Mouse (Mus musculus) cerebellum, postnatal 14 days (tissue): Measurements from ENCODE around the gene Usp54.
"Not testable (repeated sequence)": the region's sequence is repeated elsewhere in the genome, so short reads cannot be mapped to it uniquely, and the experiment has no call there.

Source experiments
- DNase-seq, 2 experiments: peaks; one replicate each; pipeline ENCODE4 v3.0.0; 2021; ENCODE audit warnings: mixed read lengths in 2 of 2

The Usp54 gene

GRCm38 (mm10) chr14:20607396-20608126 is 33.3 kb downstream of the Usp54 start:
- no peak for DNase-seq

DNA sequence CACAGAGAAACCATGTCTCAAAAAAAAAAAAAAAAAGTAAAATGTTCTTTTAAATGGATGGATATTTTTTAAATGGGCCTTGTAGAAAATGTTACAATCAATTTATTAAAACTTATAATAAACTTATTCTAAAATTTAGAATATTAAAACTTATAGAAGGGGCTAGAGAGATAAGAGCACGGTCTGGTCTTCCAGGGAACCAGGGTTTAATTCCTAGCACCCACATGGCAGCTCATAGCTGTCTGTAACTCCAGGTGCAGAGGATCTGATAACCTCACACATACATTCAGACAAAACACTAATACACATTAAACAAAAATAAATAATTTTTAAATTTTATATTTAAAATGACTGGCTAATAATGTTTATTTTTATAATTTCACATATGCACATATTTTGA is 39.6 kb downstream of the Usp54 start:
- no peak for DNase-seq

DNA sequence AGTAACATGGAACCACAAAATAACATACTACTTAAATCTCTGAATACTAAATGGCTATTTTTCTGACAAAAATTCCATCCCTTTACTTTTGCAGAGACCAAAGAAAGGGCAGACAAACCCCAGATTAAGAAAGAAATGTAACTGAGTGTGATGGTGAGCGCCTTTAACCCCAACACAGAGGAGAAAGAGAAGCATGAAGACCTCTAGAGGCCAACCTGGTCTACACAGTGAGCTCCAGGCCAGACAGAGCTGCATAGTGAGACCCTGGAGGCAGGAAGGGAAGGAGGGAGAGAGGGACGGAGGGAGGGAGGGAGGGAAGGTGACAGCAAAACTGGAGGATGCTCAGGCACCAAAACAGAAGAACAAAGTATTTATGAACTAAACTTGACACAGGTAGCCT is 40.7 kb downstream of the Usp54 start:
- DNase-seq = no peak

DNA sequence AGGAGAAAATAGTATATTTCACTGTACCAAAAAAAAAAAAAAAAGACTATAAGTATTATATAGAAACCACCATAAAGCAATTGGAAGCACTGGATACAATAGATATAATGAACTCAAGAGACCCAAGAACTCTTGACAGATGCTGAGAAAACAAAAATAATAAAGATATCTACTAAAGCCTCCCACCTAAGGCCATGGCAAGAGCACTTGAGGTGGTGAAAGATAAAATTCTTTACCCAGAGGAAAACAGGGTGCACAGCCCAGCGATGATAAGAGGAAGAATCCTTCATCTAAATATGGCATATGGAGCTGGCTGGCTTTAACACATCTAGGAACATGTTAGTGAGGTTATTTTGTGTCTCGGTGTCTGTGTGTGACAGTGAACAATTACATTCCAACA is 41.3 kb downstream of the Usp54 start:
- DNase-seq = no peak

- DNase-seq = peak; percentile 24 to 28
Observed at GRCm38 (mm10) chr14:20595781-20596180, 45.1 kb downstream of the Usp54 start.

- no peak for DNase-seq
Observed at GRCm38 (mm10) chr14:20587458-20587857, 53.4 kb downstream of the Usp54 start.

DNA sequence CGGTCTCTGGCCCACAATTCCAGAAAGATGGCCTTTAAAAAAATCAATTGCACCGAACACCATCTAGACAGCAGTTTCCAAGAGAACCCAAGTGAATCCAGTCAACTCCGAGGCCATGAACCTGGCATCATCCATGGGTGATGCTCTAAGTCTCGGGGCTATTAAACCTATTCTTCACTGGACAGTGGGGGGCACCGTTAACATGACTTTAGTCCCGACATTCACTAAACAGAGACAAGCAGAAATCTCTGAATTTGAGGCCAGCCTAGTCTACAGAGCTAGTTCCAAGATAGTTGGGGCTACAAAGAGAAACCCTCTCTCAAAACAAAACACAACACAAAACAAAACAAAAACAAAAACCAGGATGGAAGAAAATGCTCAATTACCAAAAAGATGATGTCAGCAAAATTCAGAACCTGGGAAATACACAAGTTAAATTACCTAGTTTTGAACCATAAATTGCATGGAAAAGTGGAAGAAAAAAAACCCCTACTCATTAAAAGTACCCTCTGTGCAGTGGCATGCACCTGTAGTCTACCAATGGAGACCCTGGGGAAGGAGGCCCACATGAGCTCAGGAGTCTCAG is 61.9 kb downstream of the Usp54 start:
- DNase-seq = no peak

GRCm38 (mm10) chr14:20576179-20576578 is 64.7 kb downstream of the Usp54 start:
- DNase-seq = peak; percentile 82 to 86

GRCm38 (mm10) chr14:20573196-20573595 is 67.7 kb downstream of the Usp54 start:
- DNase-seq = not testable (repeated sequence)

GRCm38 (mm10) chr14:20565256-20566021 is 75.4 kb downstream of the Usp54 start:
- DNase-seq = no peak

DNA sequence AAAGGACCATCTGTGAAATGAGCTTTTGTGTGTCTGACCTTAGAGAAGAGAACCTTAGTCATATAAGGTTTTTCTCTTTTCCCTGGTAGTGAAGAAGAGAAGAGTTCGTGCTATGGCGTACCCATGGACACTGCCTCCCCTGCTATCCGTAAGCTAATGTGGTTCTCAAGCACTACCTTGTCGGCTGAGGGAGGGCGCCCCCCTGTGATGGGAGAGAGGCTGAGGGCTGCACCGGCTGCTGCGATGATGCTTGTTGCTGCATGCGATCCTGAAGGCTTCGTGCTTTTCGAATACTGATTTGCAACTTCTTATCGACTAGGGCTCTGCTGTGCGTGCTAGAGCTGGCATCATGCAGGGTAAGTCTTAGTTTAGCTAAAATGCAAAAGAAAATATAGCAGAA is 76.2 kb downstream of the Usp54 start:
- DNase-seq = peak in 1 of 2 experiments; percentile 14

GRCm38 (mm10) chr14:20561897-20562296 is 79.0 kb downstream of the Usp54 start:
- DNase-seq = no peak

DNA sequence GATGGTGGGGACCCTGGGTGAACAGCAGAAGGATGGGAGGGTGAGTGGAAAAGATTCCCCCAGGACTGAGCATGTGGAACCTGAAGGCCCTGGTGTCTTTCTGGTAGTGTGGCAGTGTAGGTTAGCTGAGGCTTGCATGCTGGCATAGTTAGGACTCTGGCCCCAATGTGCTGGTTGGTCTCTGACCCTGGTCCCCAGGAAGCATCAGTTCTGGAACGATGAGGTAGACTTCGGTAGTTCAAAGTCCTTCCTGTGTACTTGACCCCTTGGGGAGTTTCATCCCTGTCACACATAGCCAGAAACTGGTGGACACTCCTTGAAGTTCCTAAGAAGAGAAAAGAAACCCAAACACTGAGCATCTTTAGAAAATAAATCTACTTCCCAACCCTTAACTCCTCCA is 90.7 kb downstream of the Usp54 start:
- DNase-seq = no peak

DNA sequence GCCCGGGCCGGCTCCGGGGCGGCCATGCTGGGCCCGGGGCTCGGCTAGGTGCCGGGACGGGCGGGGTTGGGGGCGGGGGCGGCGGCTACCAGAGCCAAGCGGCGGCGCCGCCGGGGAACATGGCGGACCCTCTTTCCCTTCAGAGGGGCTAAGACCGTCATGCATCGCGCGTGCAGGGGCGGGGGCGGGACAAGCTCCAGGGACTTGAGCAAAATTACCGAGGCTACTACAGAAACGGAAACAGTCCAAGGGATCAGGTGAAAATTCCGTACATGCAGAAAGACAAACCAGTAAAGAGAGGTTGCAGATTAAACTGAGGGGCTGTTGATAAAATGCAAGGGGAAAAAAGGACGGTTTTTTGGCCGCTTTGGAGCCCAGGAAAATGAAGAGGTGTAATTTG is 94.4 kb downstream of the Usp54 start, which contains the start of gene Ppp3cb:
Gene Ppp3cb, minus strand, starts transcription at position 159 of the 400 bp plus-strand sequence.
- peak; percentile 86 for DNase-seq

DNA sequence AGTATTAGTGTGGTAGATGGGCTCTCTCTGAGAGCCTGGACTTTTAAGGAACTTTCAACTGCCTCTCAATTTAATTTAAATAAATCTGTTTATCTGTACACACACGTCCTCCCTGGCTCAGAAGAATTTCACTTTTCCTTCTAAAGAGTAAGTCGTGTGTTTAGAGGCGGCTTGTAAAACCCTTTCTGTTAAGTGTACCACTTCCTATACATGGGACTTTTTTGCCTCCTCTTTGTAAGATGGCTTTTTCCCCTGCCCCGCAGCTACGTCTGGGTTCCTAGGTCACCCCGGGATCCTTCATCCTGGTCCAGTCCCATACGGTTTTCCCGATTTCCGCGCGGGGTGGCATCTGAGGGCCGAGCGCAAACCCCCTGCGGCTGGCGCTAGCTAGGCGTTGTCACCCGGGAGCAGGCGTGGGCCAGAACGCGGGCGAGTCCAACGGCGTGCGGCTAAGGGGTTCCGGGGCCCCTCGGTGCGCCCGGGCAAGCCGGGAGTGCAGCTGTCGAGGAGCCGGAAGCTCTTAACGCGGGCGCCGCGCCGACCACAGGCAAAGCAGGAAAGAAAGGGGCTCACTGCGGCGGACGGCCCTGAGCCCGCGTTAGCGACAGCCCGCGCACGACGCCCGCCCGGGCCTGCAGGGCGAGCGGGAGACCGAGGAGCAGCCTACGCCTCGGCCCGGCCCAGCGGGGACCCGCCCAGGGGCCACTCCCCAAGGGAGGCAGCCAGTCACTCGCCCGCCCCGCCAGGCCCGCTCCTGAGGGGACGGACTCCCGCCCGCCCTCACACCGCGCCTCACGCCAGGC is 95.1 kb downstream of the Usp54 start:
- peak; percentile 74 to 79 for DNase-seq

- DNase-seq = no peak
Observed at GRCm38 (mm10) chr14:20544467-20545411, 96.1 kb downstream of the Usp54 start.

DNA sequence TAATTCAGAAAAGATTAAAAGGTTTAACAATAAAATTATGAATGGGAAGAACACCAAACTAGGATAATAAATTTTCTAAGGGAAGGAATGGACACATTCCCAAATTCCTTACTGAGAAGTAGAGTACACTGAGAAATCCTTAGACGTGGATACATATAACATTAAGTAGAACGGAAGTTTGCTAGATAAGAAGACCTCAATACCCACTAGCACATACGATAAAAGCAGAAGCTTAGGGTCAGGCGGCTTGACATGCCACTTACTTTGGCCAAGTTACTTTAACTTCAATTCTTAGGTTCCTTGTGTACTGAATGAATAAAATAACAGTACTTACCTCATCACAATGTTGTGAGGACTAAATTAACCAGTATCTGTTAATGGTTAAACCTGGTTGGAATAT is 111.2 kb downstream of the Usp54 start:
- DNase-seq = no peak

DNA sequence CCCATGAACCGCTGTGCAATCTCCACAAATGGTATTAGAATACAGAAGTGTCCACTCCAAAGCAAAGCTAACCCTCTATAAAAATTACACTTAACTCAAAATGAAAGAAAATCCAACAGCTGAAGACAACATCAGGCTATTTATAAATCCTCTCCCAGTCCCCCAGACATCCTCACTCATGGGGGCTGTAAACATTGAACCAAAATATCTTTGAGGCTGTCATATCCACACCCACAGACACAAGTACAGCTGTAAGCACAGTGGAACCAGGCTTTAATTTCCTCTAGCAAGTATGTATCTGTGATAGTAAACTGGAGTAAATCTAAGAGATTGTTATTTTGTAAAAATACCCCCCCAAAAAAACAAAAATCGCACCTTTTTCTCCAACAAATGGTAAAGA is 120.7 kb downstream of the Usp54 start:
- no peak for DNase-seq

- DNase-seq = no peak
Observed at GRCm38 (mm10) chr14:20508424-20508823, 132.4 kb downstream of the Usp54 start.

DNA sequence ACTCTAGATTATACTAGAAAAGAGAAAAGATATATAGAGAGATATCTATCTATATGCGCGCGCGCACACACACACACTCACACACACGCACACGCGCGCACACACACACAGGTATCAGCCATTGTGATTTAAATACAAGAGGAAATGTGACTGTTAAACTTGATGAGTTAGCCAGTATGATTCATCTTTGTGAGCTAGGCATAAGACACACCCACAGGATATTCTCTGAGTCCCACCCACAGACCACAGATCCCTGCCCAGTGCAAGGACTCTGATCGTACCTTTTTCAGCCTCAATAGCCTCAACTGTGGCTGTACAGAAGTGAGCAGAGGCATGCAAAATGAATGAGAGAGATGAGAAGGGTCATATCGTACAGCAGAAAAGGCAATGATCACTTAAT is 137.9 kb downstream of the Usp54 start:
- no peak for DNase-seq

DNA sequence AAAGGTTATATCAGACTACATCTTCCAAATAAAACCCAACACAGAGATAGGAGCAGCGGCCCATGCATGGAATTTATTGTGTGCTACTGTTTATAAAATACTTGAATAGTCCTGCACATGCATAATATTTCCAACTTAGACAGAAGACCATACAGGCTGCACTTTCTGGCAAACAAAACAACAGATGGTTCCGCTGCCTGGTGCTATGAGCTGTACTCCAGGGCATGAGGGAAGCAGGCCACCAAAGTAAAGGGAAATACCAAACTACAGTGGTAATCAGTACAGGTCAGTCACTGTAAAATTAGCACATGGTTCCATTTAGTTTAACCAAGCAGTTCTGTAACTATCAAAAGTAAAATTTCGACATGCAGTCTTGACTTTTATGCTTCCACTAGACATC is 140.9 kb downstream of the Usp54 start:
- peak in 1 of 2 experiments; percentile 26 for DNase-seq
